In genomic region chr14:57998526-57999401, GRCm38 (mm10) we compare ENCODE assay signal across 8 mouse cellular contexts. TPM values are rescaled to one million over a fixed set of nuclear protein-coding genes. Genes with fewer than 3 reads are reported as not detected.
DNase-seq lines count a peak whose midpoint lies in the region; ATAC-seq and TF ChIP-seq lines count a peak whose summit lies in the region.

Gene Micu2 (minus strand): TSS chr14:57999262.

- intact Hi-C loops in heart, postnatal 36 days (cut with DNase I): loop anchor here (10.0 kb wide), 1 partner anchor 174 kb away; the partner anchor contains the start of genes Mrpl57 and Ska3

- peak within 1 kb of the TSS; percentile 80 for H3K27ac ChIP-seq in forebrain, embryonic 16.5 days (ENCODE audit: low read length)
- peak within 1 kb of the TSS; percentile 90 for H3K27ac ChIP-seq in layer of hippocampus, adult 2 months
- H3K27ac ChIP-seq in lung, embryonic 15.5 days: peak within 1 kb of the TSS; percentile 76

- H3K4me3 ChIP-seq in G1E (ENCODE audit: low read depth, low read length): peak within 1 kb of the TSS; percentile 82
- peak within 1 kb of the TSS; percentile 88 for H3K4me3 ChIP-seq in forebrain, embryonic 16.5 days (replicated peaks; ENCODE audit: low read length)
- H3K4me3 ChIP-seq in layer of hippocampus, adult 2 months: peak within 1 kb of the TSS; percentile 79
- peak within 1 kb of the TSS; percentile 87 for H3K4me3 ChIP-seq in lung, embryonic 15.5 days

- peak; percentile 77 for ATAC-seq in G1E (ENCODE audit: extremely low read depth, insufficient number of reproducible peaks, low FRiP score, poor library complexity, severe bottlenecking)
- ATAC-seq in forebrain, embryonic 16.5 days: peak; percentile 99
- ATAC-seq in lung, embryonic 15.5 days (ENCODE audit: borderline replicate concordance, extremely low read depth, low FRiP score, low TSS enrichment): peak; percentile 95

- H3K9ac ChIP-seq in forebrain, embryonic 16.5 days (replicated peaks; ENCODE audit: low read depth, low read length): peak within 1 kb of the TSS; percentile 96
- peak within 1 kb of the TSS; percentile 88 for H3K9ac ChIP-seq in lung, embryonic 15.5 days

- DNase-seq in G1E (ENCODE audit: low spot score): peak; percentile 48
- DNase-seq in cerebellum, adult 18-20 months: peak; percentile 81 to 84
- DNase-seq in heart, postnatal 36 days: peak; percentile 81
- DNase-seq in layer of hippocampus, adult 2 months (ENCODE audit: low spot score in 2 of 2): peak; percentile 72 to 81
- DNase-seq in ovary, adult 18-20 months (ENCODE audit: low spot score): peak; percentile 74
- DNase-seq in thymus, postnatal 0 days (ENCODE audit: low spot score): peak; percentile 93

- peaks cover 4% of the 10 kb centered on the region for H3K4me1 ChIP-seq in G1E (ENCODE audit: insufficient read depth, low read depth, low read length)
- H3K4me1 ChIP-seq in forebrain, embryonic 16.5 days (replicated peaks; ENCODE audit: control insufficient read depth, insufficient read depth, low read length): peaks cover 4% of the 10 kb centered on the region
- peaks cover 8% of the 10 kb centered on the region for H3K4me1 ChIP-seq in lung, embryonic 15.5 days

- no peak for TF ChIP-seq CTCF in G1E (IDR thresholded peaks at IDR 0.05; ENCODE audit: low read depth, low read length)
- no peak; the same call in 1 of the 2 replicates for TF ChIP-seq CTCF in layer of hippocampus, adult 2 months (conservative IDR thresholded peaks at IDR 0.05)

- peak within 1 kb of the TSS; percentile 64 for H3K4me2 ChIP-seq in forebrain, embryonic 16.5 days (ENCODE audit: low read length)
- peak within 1 kb of the TSS; percentile 89 for H3K4me2 ChIP-seq in lung, embryonic 15.5 days

- peaks cover 6% of the 10 kb centered on the region for H3K9me3 ChIP-seq in G1E (replicated peaks)
- no peaks in the 10 kb centered on the region; the same call in 1 of the 2 replicates for H3K9me3 ChIP-seq in forebrain, embryonic 16.5 days (ENCODE audit: control insufficient read depth, low read length)
- H3K9me3 ChIP-seq in lung, embryonic 15.5 days: no peaks in the 10 kb centered on the region

- no peaks in the 10 kb centered on the region for H3K36me3 ChIP-seq in G1E (replicated peaks)
- H3K36me3 ChIP-seq in forebrain, embryonic 16.5 days (ENCODE audit: control insufficient read depth, insufficient read depth): no peaks in the 10 kb centered on the region
- H3K36me3 ChIP-seq in lung, embryonic 15.5 days: no peaks in the 10 kb centered on the region

- WGBS in forebrain, embryonic 16.5 days: 3% methylated on average over 76 of the region's 76 CpGs
- WGBS in lung, embryonic 15.5 days: 2% methylated on average over 76 of the region's 76 CpGs

- 0 out of 2 replicates have a peak, but pooled peaks cover 3% of the 10 kb centered on the region for H3K27me3 ChIP-seq in G1E (ENCODE audit: insufficient read depth, low read length)
- H3K27me3 ChIP-seq in forebrain, embryonic 16.5 days (replicated peaks; ENCODE audit: control insufficient read depth, insufficient read depth, low read length): no peaks in the 10 kb centered on the region
- H3K27me3 ChIP-seq in lung, embryonic 15.5 days: no peaks in the 10 kb centered on the region

RNA-seq across cellular contexts. Expression of gene Micu2, which starts in this region (rescaled TPM):
- total RNA-seq in G1E (2014; fragmentation: Nextera tagmentation): 15.6 and 23.0 TPM in 2 replicates
- 40.5 and 46.9 TPM in 2 replicates for total RNA-seq in G1E (2017)
- polyA plus RNA-seq in G1E (2012): 24.9 and 28.4 TPM in 2 replicates
- polyA plus RNA-seq in forebrain, embryonic 16.5 days (2015; fragmentation: Nextera tagmentation; extraction: Ambion mirVana): 71.8 and 73.4 TPM in 2 replicates
- 10 to 100 TPM; 74.9 to 81.6 TPM for total RNA-seq in heart, postnatal 36 days (2021)
- total RNA-seq in layer of hippocampus, adult 2 months (2021): 10 to 100 TPM; 24.9 to 25.3 TPM
- polyA plus RNA-seq in lung, embryonic 15.5 days (2015; fragmentation: Nextera tagmentation; extraction: Ambion mirVana): 82.5 and 85.6 TPM in 2 replicates
- polyA plus RNA-seq in thymus, postnatal 0 days (2015; fragmentation: Nextera tagmentation; extraction: Ambion mirVana): 61.9 and 69.3 TPM in 2 replicates

Comparison
In these comparisons a context has a peak if more than half of its experiments do, and no peak if none do; other contexts are left out.
1. Peak in every context shown above with its lines: DNase-seq, ATAC-seq, H3K4me3 ChIP-seq and H3K27ac ChIP-seq.